Mouse (Mus musculus) stomach, embryonic 15.5 days (tissue): ENCODE results near the gene Gm20388. TPM values are rescaled to one million over a fixed set of nuclear protein-coding genes. Genes with fewer than 3 reads are reported as not detected.

Source experiments
- ATAC-seq: fragments of 200-750 bp; cut with Nextera tagmentation; 2 replicates; pipeline ENCODE4 v1.8.0; 2017; ENCODE audit warnings: low read depth, moderate number of reproducible peaks, moderate TSS enrichment; ENCODE audit not compliant: insufficient read depth, low FRiP score
- H3K27ac ChIP-seq: fragments of 300-500 bp; sonication (generic); 2 replicates; pipeline ENCODE4 v1.5.1; 2015; ENCODE audit warnings: mild to moderate bottlenecking, inconsistent platforms
- H3K27me3 ChIP-seq: fragments of 300-500 bp; sonication (generic); replicated peaks from 2 replicates; pipeline ENCODE4 v1.6.1; 2015; ENCODE audit warnings: inconsistent platforms
- H3K36me3 ChIP-seq: fragments of 300-500 bp; sonication (generic); 2 replicates; pipeline ENCODE4 v1.6.1; 2015; ENCODE audit warnings: inconsistent platforms
- H3K4me1 ChIP-seq: fragments of 300-500 bp; sonication (generic); 2 replicates; pipeline ENCODE4 v1.6.1; 2015; ENCODE audit warnings: inconsistent platforms
- H3K4me2 ChIP-seq: fragments of 300-500 bp; sonication (generic); 2 replicates; pipeline ENCODE4 v1.6.1; 2015; ENCODE audit warnings: mild to moderate bottlenecking, inconsistent platforms
- H3K4me3 ChIP-seq: fragments of 300-500 bp; sonication (generic); replicated peaks from 2 replicates; pipeline ENCODE4 v1.5.1; 2015; ENCODE audit warnings: inconsistent platforms
- H3K9ac ChIP-seq: fragments of 300-500 bp; sonication (generic); 2 replicates; pipeline ENCODE4 v1.6.1; 2015; ENCODE audit warnings: inconsistent platforms
- H3K9me3 ChIP-seq: fragments of 300-500 bp; sonication (generic); 2 replicates; pipeline ENCODE4 v1.6.1; 2016; ENCODE audit warnings: inconsistent platforms
- WGBS: fragments of 180-500 bp; shearing (Covaris S2); methylation state at CpG from one replicate; pipeline ENCODE4 v1.1.7; 2015; 5-methylcytosine and 5-hydroxymethylcytosine counted together
- polyA plus RNA-seq: library from polyadenylated mRNA; unstranded; fragments of >200 nt; fragmentation: Nextera tagmentation; extraction: Ambion mirVana; gene quantifications from 2 replicates; pipeline ENCODE4 v1.2.1, GENCODE M21; 2015

The Gm20388 gene
- polyA plus RNA-seq, 1 experiment from 2014 or later: not detected

- Histone ChIP-seq H3K36me3 (no peaks in the 10 kb centered on the region), H3K27ac (no peak overlapping the region), H3K4me2 (no peak overlapping the region), H3K4me1 (peaks cover 13% of the 10 kb centered on the region), H3K9ac (no peak overlapping the region), H3K9me3 (no peaks in the 10 kb centered on the region), H3K4me3 (no peak overlapping the region), H3K27me3 (no peaks in the 10 kb centered on the region)
- no peak for ATAC-seq
- 68% methylated on average over 15 of the region's 15 CpGs for WGBS
Measured at GRCm38 (mm10) chr8:122084726-122085410, 2174.2 kb downstream of the Gm20388 start.

- no peak overlapping the region for H3K27ac ChIP-seq
- 79% methylated on average over 12 of the region's 12 CpGs for WGBS
- H3K4me2 ChIP-seq: no peak overlapping the region
Measured at GRCm38 (mm10) chr8:122086064-122086463, 2175.4 kb downstream of the Gm20388 start.

GRCm38 (mm10) chr8:122088631-122089030 is 2178.0 kb downstream of the Gm20388 start:
- Histone ChIP-seq H3K27ac (no peak overlapping the region), H3K9ac (no peak overlapping the region), H3K4me3 (no peak overlapping the region), H3K9me3 (no peaks in the 10 kb centered on the region), H3K27me3 (no peaks in the 10 kb centered on the region), H3K4me1 (0 out of 2 replicates have a peak, but pooled peaks cover 4% of the 10 kb centered on the region), H3K4me2 (no peak overlapping the region), H3K36me3 (no peaks in the 10 kb centered on the region)
- no peak for ATAC-seq
- WGBS: 86% methylated on average over 16 of the region's 16 CpGs

More at GRCm38 (mm10) chr8:122086064-122086463, 2175.4 kb downstream of the Gm20388 start:
- H3K27me3 ChIP-seq: no peaks in the 10 kb centered on the region
- H3K9me3 ChIP-seq: no peaks in the 10 kb centered on the region
- H3K9ac ChIP-seq: no peak overlapping the region
- H3K4me3 ChIP-seq: no peak overlapping the region
- ATAC-seq: no peak
- 0 out of 2 replicates have a peak, but pooled peaks cover 4% of the 10 kb centered on the region for H3K4me1 ChIP-seq
- no peaks in the 10 kb centered on the region for H3K36me3 ChIP-seq

- no peak overlapping the region for H3K4me3 ChIP-seq
- no peak overlapping the region for H3K27ac ChIP-seq
- no peaks in the 10 kb centered on the region for H3K9me3 ChIP-seq
- H3K9ac ChIP-seq: no peak overlapping the region
- ATAC-seq: no peak
- WGBS: 64% methylated on average over 7 of the region's 7 CpGs
- H3K4me1 ChIP-seq: 0 out of 2 replicates have a peak, but pooled peaks cover 4% of the 10 kb centered on the region
- no peaks in the 10 kb centered on the region for H3K27me3 ChIP-seq
- H3K36me3 ChIP-seq: no peaks in the 10 kb centered on the region
- no peak overlapping the region for H3K4me2 ChIP-seq
Measured at GRCm38 (mm10) chr8:122089186-122089700, 2178.6 kb downstream of the Gm20388 start.

GRCm38 (mm10) chr8:122092476-122092875 is 2181.8 kb downstream of the Gm20388 start:
- no peaks in the 10 kb centered on the region for H3K27me3 ChIP-seq
- no peak overlapping the region for H3K27ac ChIP-seq
- no peaks in the 10 kb centered on the region for H3K9me3 ChIP-seq
- no peak for ATAC-seq
- H3K4me3 ChIP-seq: no peak overlapping the region
- H3K36me3 ChIP-seq: no peaks in the 10 kb centered on the region
- no peak overlapping the region for H3K9ac ChIP-seq
- no peak overlapping the region for H3K4me2 ChIP-seq
- WGBS: 82% methylated on average over 5 of the region's 5 CpGs
- H3K4me1 ChIP-seq: no peaks in the 10 kb centered on the region

GRCm38 (mm10) chr8:122098766-122099165 is 2188.1 kb downstream of the Gm20388 start:
- WGBS: 71% methylated on average over 3 of the region's 3 CpGs
- Histone ChIP-seq H3K36me3 (no peaks in the 10 kb centered on the region), H3K4me3 (no peak overlapping the region), H3K9ac (no peak overlapping the region), H3K27ac (no peak overlapping the region), H3K9me3 (no peaks in the 10 kb centered on the region), H3K4me1 (peaks cover 18% of the 10 kb centered on the region), H3K27me3 (no peaks in the 10 kb centered on the region), H3K4me2 (no peak overlapping the region)
- ATAC-seq: no peak

- ATAC-seq: no peak
- Histone ChIP-seq H3K9me3 (no peaks in the 10 kb centered on the region), H3K4me2 (no peak overlapping the region), H3K4me1 (peaks cover 18% of the 10 kb centered on the region), H3K4me3 (no peak overlapping the region), H3K27ac (peak overlapping the region; percentile 16; the same call in 1 of the 2 replicates), H3K9ac (no peak overlapping the region), H3K36me3 (no peaks in the 10 kb centered on the region), H3K27me3 (no peaks in the 10 kb centered on the region)
- WGBS: 51% methylated on average over 7 of the region's 7 CpGs
Measured at GRCm38 (mm10) chr8:122099711-122100220, 2189.1 kb downstream of the Gm20388 start.

GRCm38 (mm10) chr8:122101816-122102215 is 2191.2 kb downstream of the Gm20388 start:
- WGBS: 67% methylated on average over 5 of the region's 5 CpGs
- Histone ChIP-seq H3K36me3 (no peaks in the 10 kb centered on the region), H3K9ac (no peak overlapping the region), H3K4me1 (peaks cover 29% of the 10 kb centered on the region), H3K4me3 (no peak overlapping the region), H3K9me3 (no peaks in the 10 kb centered on the region), H3K27me3 (no peaks in the 10 kb centered on the region), H3K4me2 (no peak overlapping the region), H3K27ac (no peak overlapping the region)
- no peak for ATAC-seq

GRCm38 (mm10) chr8:122102286-122102685 is 2191.6 kb downstream of the Gm20388 start:
- Histone ChIP-seq H3K27ac (peak overlapping the region; percentile 35; the same call in 1 of the 2 replicates), H3K36me3 (no peaks in the 10 kb centered on the region), H3K9ac (no peak overlapping the region), H3K4me2 (no peak overlapping the region), H3K27me3 (no peaks in the 10 kb centered on the region), H3K9me3 (no peaks in the 10 kb centered on the region), H3K4me1 (peaks cover 29% of the 10 kb centered on the region), H3K4me3 (no peak overlapping the region)
- ATAC-seq: no peak
- 38% methylated on average over 8 of the region's 8 CpGs for WGBS

GRCm38 (mm10) chr8:122103241-122103640 is 2192.6 kb downstream of the Gm20388 start:
- peak overlapping the region; percentile 24; the same call in 1 of the 2 replicates for H3K27ac ChIP-seq

GRCm38 (mm10) chr8:122104658-122105057 is 2194.0 kb downstream of the Gm20388 start:
- Histone ChIP-seq H3K27ac (no peak overlapping the region), H3K9ac (no peak overlapping the region), H3K4me2 (no peak overlapping the region), H3K36me3 (no peaks in the 10 kb centered on the region), H3K4me1 (peaks cover 24% of the 10 kb centered on the region), H3K27me3 (no peaks in the 10 kb centered on the region), H3K9me3 (no peaks in the 10 kb centered on the region), H3K4me3 (no peak overlapping the region)
- ATAC-seq: no peak
- 75% methylated on average over 4 of the region's 4 CpGs for WGBS

More at GRCm38 (mm10) chr8:122103241-122103640, 2192.6 kb downstream of the Gm20388 start:
- Histone ChIP-seq H3K27me3 (no peaks in the 10 kb centered on the region), H3K4me3 (no peak overlapping the region), H3K36me3 (no peaks in the 10 kb centered on the region), H3K4me1 (peaks cover 29% of the 10 kb centered on the region), H3K9me3 (no peaks in the 10 kb centered on the region), H3K4me2 (no peak overlapping the region), H3K9ac (no peak overlapping the region)
- ATAC-seq: no peak
- 54% methylated on average over 9 of the region's 9 CpGs for WGBS

- ATAC-seq: 0 out of 2 replicates have a peak, but pooled peaks have one; percentile 48
- peaks cover 34% of the 10 kb centered on the region for H3K4me1 ChIP-seq
- 12% methylated on average over 9 of the region's 9 CpGs for WGBS
Measured at GRCm38 (mm10) chr8:122106270-122106669, 2195.6 kb downstream of the Gm20388 start.

More at GRCm38 (mm10) chr8:122106270-122106669, 2195.6 kb downstream of the Gm20388 start:
- Histone ChIP-seq H3K9ac (no peak overlapping the region), H3K36me3 (no peaks in the 10 kb centered on the region), H3K4me2 (no peak overlapping the region; the same call in 1 of the 2 replicates), H3K9me3 (no peaks in the 10 kb centered on the region), H3K27me3 (no peaks in the 10 kb centered on the region), H3K4me3 (no peak overlapping the region), H3K27ac (no peak overlapping the region)
